Mouse (Mus musculus) heart, adult 2 months (tissue): ENCODE data around the gene Kcng1.

ENCODE experiments used
- CTCF ChIP-seq: fragments of 200-600 bp; IDR thresholded peaks from 2 replicates; pipeline ENCODE4 v1.8.1; 2022; ENCODE audit warnings: antibody characterized with exemption, mild to moderate bottlenecking, moderate library complexity
- POLR2A ChIP-seq: fragments of 200-500 bp; IDR thresholded peaks from 2 replicates; pipeline ENCODE4 v1.6.1; 2011; ENCODE audit warnings: mild to moderate bottlenecking, low read depth, low read length, control low read depth; ENCODE audit not compliant: insufficient read depth

DNA sequence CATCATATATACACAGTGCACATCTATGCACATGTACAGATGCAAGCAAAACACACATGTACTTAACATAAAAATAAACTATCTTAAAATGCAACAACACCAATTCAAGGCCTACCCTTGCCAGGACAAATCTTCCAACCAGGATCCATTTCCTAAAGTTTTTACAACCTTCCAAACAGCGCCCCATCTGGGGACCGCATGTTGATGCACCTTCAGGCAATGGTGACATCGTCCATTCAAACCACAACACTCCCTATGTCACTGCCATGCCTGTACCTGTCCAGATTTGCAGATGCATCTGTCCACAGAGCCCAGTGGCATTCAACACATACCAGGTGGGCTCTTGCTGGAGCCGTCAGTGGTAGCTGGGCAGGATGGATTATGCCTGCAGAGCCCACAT lies 38.3 kb downstream of the Kcng1 start:
- TF ChIP-seq CTCF = no peak
- no peak for TF ChIP-seq POLR2A
